Mouse (Mus musculus): ENCODE data around the gene Ankrd66. TPM values are rescaled to one million over a fixed set of nuclear protein-coding genes. Genes with fewer than 3 reads are reported as not detected.

Gene Ankrd66
- polyA plus RNA-seq (2012; rRNA removed) = 0.41 and 0.59 TPM in 2 replicates

- WGBS = 77% methylated on average over 1 of the region's 1 CpGs
- TF ChIP-seq CTCF (IDR thresholded peaks at IDR 0.05; ENCODE audit: borderline replicate concordance, insufficient read depth, low read depth, low read length) = no peak
- no peak for DNase-seq
- Histone ChIP-seq H3K27me3 (ENCODE audit: control insufficient read depth, insufficient read depth, low read length) (no peaks in the 10 kb centered on the region), H3K4me3 (replicated peaks; ENCODE audit: insufficient read depth, low read depth, low read length) (no peak within 1 kb of the TSS), H3K27ac (ENCODE audit: insufficient read depth, low read length) (no peak within 1 kb of the TSS), H3K4me1 (ENCODE audit: control insufficient read depth, insufficient read depth, low read length) (no peaks in the 10 kb centered on the region)
Observed at GRCm38 (mm10) chr17:43543539-43543938, at the start of gene Ankrd66. Ankrd66 (minus strand) TSS chr17:43543639.

- Histone ChIP-seq H3K27me3 (ENCODE audit: control insufficient read depth, insufficient read depth, low read length) (no peaks in the 10 kb centered on the region), H3K27ac (ENCODE audit: insufficient read depth, low read length) (no peak overlapping the region), H3K4me3 (replicated peaks; ENCODE audit: insufficient read depth, low read depth, low read length) (no peak overlapping the region), H3K4me1 (ENCODE audit: control insufficient read depth, insufficient read depth, low read length) (no peaks in the 10 kb centered on the region)
- no peak for DNase-seq
- TF ChIP-seq POLR2A (IDR thresholded peaks at IDR 0.05; ENCODE audit: borderline replicate concordance, insufficient read depth, low read length) (no peak), CTCF (IDR thresholded peaks at IDR 0.05; ENCODE audit: borderline replicate concordance, insufficient read depth, low read depth, low read length) (no peak)
- WGBS = 64% methylated on average over 21 of the region's 21 CpGs
Observed at GRCm38 (mm10) chr17:43592296-43593291, 49.2 kb upstream of the Ankrd66 start.

DNA sequence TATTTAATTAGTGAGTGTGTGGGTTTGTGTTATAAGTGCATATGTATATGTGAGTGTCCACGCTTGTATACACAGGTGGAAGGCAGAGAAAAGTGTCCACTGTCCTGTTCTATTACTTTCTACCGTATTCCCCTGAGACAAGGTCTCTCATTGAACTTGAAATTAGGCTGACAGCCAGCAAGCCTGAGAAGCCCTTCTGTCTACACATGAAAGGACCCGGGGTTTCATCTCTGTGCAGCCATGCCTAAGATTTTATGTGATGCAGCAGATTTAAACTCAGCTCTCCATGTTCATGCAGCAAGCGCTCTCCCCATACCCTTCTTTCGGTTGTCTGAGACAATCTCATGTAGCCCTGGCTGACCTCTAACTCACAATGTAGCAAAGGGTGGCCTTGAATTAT, 47.1 kb upstream of the Ankrd66 start:
- H3K27ac ChIP-seq (ENCODE audit: insufficient read depth, low read length) = no peak overlapping the region
- no peaks in the 10 kb centered on the region for H3K27me3 ChIP-seq (ENCODE audit: control insufficient read depth, insufficient read depth, low read length)
- WGBS = 33% methylated on average over 5 of the region's 5 CpGs
- H3K4me1 ChIP-seq (ENCODE audit: control insufficient read depth, insufficient read depth, low read length) = no peaks in the 10 kb centered on the region
- no peak overlapping the region for H3K4me3 ChIP-seq (replicated peaks; ENCODE audit: insufficient read depth, low read depth, low read length)
- no peak for TF ChIP-seq POLR2A (IDR thresholded peaks at IDR 0.05; ENCODE audit: borderline replicate concordance, insufficient read depth, low read length)
- no peak for TF ChIP-seq CTCF (IDR thresholded peaks at IDR 0.05; ENCODE audit: borderline replicate concordance, insufficient read depth, low read depth, low read length)
- DNase-seq = no peak

DNA sequence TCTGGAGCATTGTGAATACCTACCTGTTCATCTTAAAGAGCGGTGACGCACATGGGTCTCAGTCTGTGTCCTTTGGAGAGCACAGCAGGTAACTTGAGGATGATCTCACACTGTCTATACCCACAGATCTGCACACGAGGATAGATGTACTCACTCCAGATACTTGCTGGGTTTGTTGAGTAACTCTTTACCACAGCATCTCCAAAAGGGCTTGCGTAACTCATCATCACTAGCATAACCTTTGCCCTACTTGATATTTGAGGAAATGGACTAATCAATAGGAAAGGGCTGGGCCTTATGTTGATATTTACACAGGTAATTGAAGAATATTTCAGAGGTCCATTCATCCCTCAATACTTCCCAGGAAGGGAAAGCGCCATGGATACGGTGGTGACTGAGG, 46.3 kb upstream of the Ankrd66 start:
- no peak overlapping the region for H3K27ac ChIP-seq (ENCODE audit: insufficient read depth, low read length)
- 92% methylated on average over 6 of the region's 6 CpGs for WGBS
- no peaks in the 10 kb centered on the region for H3K4me1 ChIP-seq (ENCODE audit: control insufficient read depth, insufficient read depth, low read length)
- no peak overlapping the region for H3K4me3 ChIP-seq (replicated peaks; ENCODE audit: insufficient read depth, low read depth, low read length)
- no peak for TF ChIP-seq POLR2A (IDR thresholded peaks at IDR 0.05; ENCODE audit: borderline replicate concordance, insufficient read depth, low read length)
- no peak for TF ChIP-seq CTCF (IDR thresholded peaks at IDR 0.05; ENCODE audit: borderline replicate concordance, insufficient read depth, low read depth, low read length)
- no peak for DNase-seq
- no peaks in the 10 kb centered on the region for H3K27me3 ChIP-seq (ENCODE audit: control insufficient read depth, insufficient read depth, low read length)

GRCm38 (mm10) chr17:43587278-43587677, 43.8 kb upstream of the Ankrd66 start:
- Histone ChIP-seq H3K27me3 (ENCODE audit: control insufficient read depth, insufficient read depth, low read length) (no peaks in the 10 kb centered on the region), H3K4me3 (replicated peaks; ENCODE audit: insufficient read depth, low read depth, low read length) (no peak overlapping the region), H3K4me1 (ENCODE audit: control insufficient read depth, insufficient read depth, low read length) (no peaks in the 10 kb centered on the region), H3K27ac (ENCODE audit: insufficient read depth, low read length) (no peak overlapping the region)
- DNase-seq = no peak
- 96% methylated on average over 2 of the region's 2 CpGs for WGBS
- TF ChIP-seq CTCF (IDR thresholded peaks at IDR 0.05; ENCODE audit: borderline replicate concordance, insufficient read depth, low read depth, low read length) (no peak), POLR2A (IDR thresholded peaks at IDR 0.05; ENCODE audit: borderline replicate concordance, insufficient read depth, low read length) (no peak)

DNA sequence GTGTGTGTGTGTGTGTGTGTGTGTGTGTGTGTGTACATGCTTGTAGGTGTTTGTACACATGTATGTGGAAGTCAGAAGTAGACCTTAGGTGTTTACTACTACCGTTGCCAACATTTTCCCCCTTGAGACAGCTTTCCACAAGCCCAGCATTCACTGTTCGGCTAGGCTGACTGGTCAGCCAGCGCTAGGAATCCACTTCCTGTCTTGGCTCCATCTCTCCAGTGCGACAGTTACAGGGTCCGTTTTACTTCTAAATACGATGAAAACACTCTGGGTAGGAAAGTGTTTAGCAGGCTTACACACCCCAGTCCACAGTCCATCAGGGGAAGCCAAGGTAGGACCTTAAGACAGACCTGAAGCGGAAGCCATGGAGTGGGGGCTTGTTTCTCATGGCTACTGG, 41.3 kb upstream of the Ankrd66 start:
- no peaks in the 10 kb centered on the region for H3K4me1 ChIP-seq (ENCODE audit: control insufficient read depth, insufficient read depth, low read length)
- H3K27ac ChIP-seq (ENCODE audit: insufficient read depth, low read length) = no peak overlapping the region
- DNase-seq = no peak
- no peak for TF ChIP-seq POLR2A (IDR thresholded peaks at IDR 0.05; ENCODE audit: borderline replicate concordance, insufficient read depth, low read length)
- TF ChIP-seq CTCF (IDR thresholded peaks at IDR 0.05; ENCODE audit: borderline replicate concordance, insufficient read depth, low read depth, low read length) = no peak
- WGBS = 64% methylated on average over 7 of the region's 7 CpGs
- H3K27me3 ChIP-seq (ENCODE audit: control insufficient read depth, insufficient read depth, low read length) = no peaks in the 10 kb centered on the region
- no peak overlapping the region for H3K4me3 ChIP-seq (replicated peaks; ENCODE audit: insufficient read depth, low read depth, low read length)

GRCm38 (mm10) chr17:43581012-43581467, 37.6 kb upstream of the Ankrd66 start:
- no peak for DNase-seq
- 16% methylated on average over 8 of the region's 8 CpGs for WGBS
- no peak overlapping the region for H3K4me3 ChIP-seq (replicated peaks; ENCODE audit: insufficient read depth, low read depth, low read length)
- H3K4me1 ChIP-seq (ENCODE audit: control insufficient read depth, insufficient read depth, low read length) = no peaks in the 10 kb centered on the region
- no peaks in the 10 kb centered on the region for H3K27me3 ChIP-seq (ENCODE audit: control insufficient read depth, insufficient read depth, low read length)
- TF ChIP-seq CTCF (IDR thresholded peaks at IDR 0.05; ENCODE audit: borderline replicate concordance, insufficient read depth, low read depth, low read length) (no peak), POLR2A (IDR thresholded peaks at IDR 0.05; ENCODE audit: borderline replicate concordance, insufficient read depth, low read length) (no peak)
- no peak overlapping the region for H3K27ac ChIP-seq (ENCODE audit: insufficient read depth, low read length)

- WGBS = 39% methylated on average over 3 of the region's 3 CpGs
- no peaks in the 10 kb centered on the region for H3K4me1 ChIP-seq (ENCODE audit: control insufficient read depth, insufficient read depth, low read length)
- no peak overlapping the region for H3K4me3 ChIP-seq (replicated peaks; ENCODE audit: insufficient read depth, low read depth, low read length)
- no peak for DNase-seq
- TF ChIP-seq CTCF (IDR thresholded peaks at IDR 0.05; ENCODE audit: borderline replicate concordance, insufficient read depth, low read depth, low read length) (no peak), POLR2A (IDR thresholded peaks at IDR 0.05; ENCODE audit: borderline replicate concordance, insufficient read depth, low read length) (no peak)
- no peak overlapping the region for H3K27ac ChIP-seq (ENCODE audit: insufficient read depth, low read length)
- H3K27me3 ChIP-seq (ENCODE audit: control insufficient read depth, insufficient read depth, low read length) = no peaks in the 10 kb centered on the region
Observed at GRCm38 (mm10) chr17:43580456-43580855, 37.0 kb upstream of the Ankrd66 start.
